Mouse (Mus musculus) left cerebral cortex, adult 18-20 months (tissue): ENCODE measurements at regions not wholly inside any gene's neighbourhood (a gene's known extent, or its start where the extent isn't known, plus 50 kb on each side); places are given as distances from the start of the nearest gene placed in this dataset.

Source experiments
- DNase-seq, 2 experiments: peaks; one replicate each; pipeline ENCODE4 v3.0.0; 2021 to 2022; ENCODE audit warnings: low spot score in 2 of 2, mixed read lengths in 1 of 2

GRCm38 (mm10) chr14:79854216-79854615 lies 83.1 kb upstream of the Pcdh8 start:
- no peak for DNase-seq

GRCm38 (mm10) chr14:79852683-79853082 lies 81.6 kb upstream of the Pcdh8 start:
- no peak for DNase-seq

DNA sequence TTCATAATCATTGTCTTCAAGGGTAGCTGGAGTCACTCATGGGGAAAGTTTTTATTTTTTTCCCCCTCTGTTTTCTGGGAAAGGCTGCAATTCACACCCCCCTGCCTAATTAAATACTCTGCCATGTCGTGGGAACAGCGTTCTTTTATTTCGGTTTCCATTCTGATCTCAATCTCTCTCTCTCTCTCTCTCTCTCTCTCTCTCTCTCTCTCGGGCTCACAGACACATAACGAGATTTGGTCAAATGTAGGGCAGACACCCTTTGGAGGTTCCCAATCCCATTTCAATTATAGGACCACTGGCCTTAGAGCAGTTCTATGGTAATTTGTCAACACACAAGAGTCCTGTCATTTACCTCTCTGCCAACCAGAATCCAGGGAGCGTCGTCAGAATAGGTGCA lies 80.7 kb upstream of the Pcdh8 start:
- no peak for DNase-seq

DNA sequence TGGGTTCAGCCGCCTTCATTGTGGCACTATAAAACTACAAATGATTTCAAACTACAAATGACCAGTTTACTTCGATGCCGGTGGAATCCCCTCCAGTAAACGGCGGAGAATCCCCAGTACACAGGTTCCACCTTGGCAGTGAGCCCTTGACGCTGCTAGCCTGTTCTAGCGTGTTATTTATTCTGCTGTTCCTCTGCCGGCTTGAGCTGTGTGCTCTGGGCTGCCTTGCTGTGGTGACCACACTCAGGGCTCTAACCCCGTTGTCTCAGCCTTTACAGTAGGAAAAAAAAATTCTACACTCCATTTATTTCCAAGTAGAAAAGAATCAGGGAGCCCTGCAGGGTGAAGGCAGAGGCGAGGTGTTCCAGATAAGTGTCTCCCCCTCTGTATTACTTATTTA lies 80.1 kb upstream of the Pcdh8 start:
- DNase-seq = no peak

DNA sequence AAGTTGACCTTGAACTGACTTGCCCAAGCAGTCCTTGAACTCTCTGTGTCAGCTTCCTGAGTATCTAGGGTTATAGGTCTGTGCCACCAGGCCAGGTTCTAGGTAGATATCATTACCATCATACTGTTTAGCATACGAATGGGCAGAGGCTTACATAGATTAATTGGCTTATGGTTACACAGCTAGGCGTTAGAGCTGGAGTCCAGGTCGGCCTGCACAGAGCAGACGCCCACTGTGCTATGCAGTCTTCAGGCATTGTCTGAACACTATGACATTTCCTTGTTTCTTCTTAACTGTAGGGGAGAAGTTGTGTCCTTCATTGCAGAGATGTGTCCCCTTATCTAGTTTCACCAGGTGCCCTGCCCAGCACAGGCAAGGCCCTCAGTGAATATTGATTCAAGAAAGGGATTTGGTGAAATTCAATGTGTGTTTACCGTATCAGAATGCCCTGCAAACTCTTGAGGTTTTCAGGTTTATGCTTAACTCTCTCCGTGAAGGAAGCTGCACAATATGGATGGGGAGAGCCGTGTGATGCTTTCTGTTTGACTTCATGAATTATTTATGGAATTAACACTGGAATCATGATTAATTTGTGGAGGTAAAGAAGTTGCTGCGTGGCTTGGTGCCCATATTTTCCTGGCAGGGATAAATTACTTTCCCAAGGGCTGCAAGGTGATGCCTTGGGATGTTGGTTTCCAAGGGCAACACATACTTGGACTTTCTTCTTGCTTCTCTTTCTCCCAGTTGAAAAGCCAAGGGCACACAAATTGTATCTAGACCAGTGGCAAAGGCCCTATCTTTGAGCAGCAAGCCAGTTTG lies 78.7 kb upstream of the Pcdh8 start:
- no peak for DNase-seq

GRCm38 (mm10) chr14:79848116-79848515 lies 77.0 kb upstream of the Pcdh8 start:
- no peak for DNase-seq

GRCm38 (mm10) chr14:79844306-79844705 lies 73.2 kb upstream of the Pcdh8 start:
- DNase-seq = no peak

- peak; percentile 37 to 64 for DNase-seq
These were observed 72.0 kb upstream of the Pcdh8 start for GRCm38 (mm10) chr14:79843135-79843550.

DNA sequence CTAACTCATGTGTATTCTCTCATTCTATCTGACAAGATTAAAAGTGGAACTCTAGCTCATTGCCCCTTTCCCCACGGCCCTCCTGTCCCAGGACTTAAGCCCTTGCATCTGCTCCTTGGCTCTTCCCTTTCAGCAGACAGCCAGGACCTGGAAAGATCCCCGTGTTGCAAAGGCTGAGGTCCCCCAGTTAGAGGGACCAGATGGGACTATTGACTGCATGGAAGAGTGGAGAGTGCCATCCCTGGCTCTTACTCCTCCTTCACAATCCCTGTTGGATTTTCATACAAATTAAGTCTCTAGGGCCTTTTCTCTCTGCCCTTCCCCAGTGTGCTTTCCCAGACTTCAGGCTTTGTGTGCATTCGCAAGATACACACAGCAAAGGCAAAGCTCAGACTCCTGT lies 71.6 kb upstream of the Pcdh8 start:
- no peak for DNase-seq

- no peak for DNase-seq
These were observed 66.0 kb upstream of the Pcdh8 start for GRCm38 (mm10) chr14:79837101-79837500.

GRCm38 (mm10) chr14:79836186-79836585 lies 65.1 kb upstream of the Pcdh8 start:
- no peak for DNase-seq

GRCm38 (mm10) chr14:79824670-79825446 lies 53.7 kb upstream of the Pcdh8 start:
- peak; percentile 46 to 57 for DNase-seq

- no peak for DNase-seq
These were observed 51.5 kb upstream of the Pcdh8 start for GRCm38 (mm10) chr14:79822453-79823117.

GRCm38 (mm10) chr14:79822011-79822435 lies 50.9 kb upstream of the Pcdh8 start:
- DNase-seq = no peak

- DNase-seq = no peak
These were observed 50.4 kb upstream of the Pcdh8 start for GRCm38 (mm10) chr14:79821352-79822010.
